Mouse (Mus musculus) small intestine, adult 2 months (tissue): ENCODE data around the gene Mfsd12. TPM values are rescaled to one million over a fixed set of nuclear protein-coding genes. Genes with fewer than 3 reads are reported as not detected.

Experiments
- H3K27ac ChIP-seq: fragments of 200-500 bp; 2 replicates; pipeline ENCODE4 v1.5.1; 2012; ENCODE audit warnings: low read depth, low read length, control low read depth, inconsistent platforms; ENCODE audit not compliant: insufficient read depth
- H3K27me3 ChIP-seq: fragments of 200-500 bp; 2 replicates; pipeline ENCODE4 v1.6.1; 2012; ENCODE audit warnings: mild to moderate bottlenecking, moderate library complexity, low read length, inconsistent platforms; ENCODE audit not compliant: control insufficient read depth, insufficient read depth
- H3K36me3 ChIP-seq: fragments of 200-500 bp; 2 replicates; pipeline ENCODE4 v1.6.1; 2012; ENCODE audit warnings: mild to moderate bottlenecking, low read length, control low read depth, inconsistent platforms; ENCODE audit not compliant: control insufficient read depth, insufficient read depth
- H3K4me1 ChIP-seq: fragments of 200-500 bp; 2 replicates; pipeline ENCODE4 v1.6.1; 2012; ENCODE audit warnings: low read length, inconsistent platforms, mixed read lengths; ENCODE audit not compliant: control insufficient read depth, insufficient read depth, insufficient read length
- H3K4me3 ChIP-seq: fragments of 200-500 bp; 2 replicates; pipeline ENCODE4 v1.5.1; 2012; ENCODE audit warnings: low read depth, mild to moderate bottlenecking, control low read depth, inconsistent platforms, low read length, moderate library complexity
- CTCF ChIP-seq: fragments of 200-500 bp; IDR thresholded peaks from 2 replicates; pipeline ENCODE4 v1.5.1; 2012; ENCODE audit warnings: low read depth, mild to moderate bottlenecking, control low read depth, inconsistent platforms, low read length, moderate library complexity, mixed read lengths; ENCODE audit not compliant: insufficient replicate concordance, insufficient read length; ENCODE audit errors: extremely low read depth
- POLR2A ChIP-seq: fragments of 200-500 bp; IDR thresholded peaks from 2 replicates; pipeline ENCODE4 v1.6.1; 2012; ENCODE audit warnings: low read depth, mild to moderate bottlenecking, control low read depth, inconsistent platforms, low read length, moderate library complexity
- WGBS: fragments of 180-500 bp; shearing (Covaris S2); methylation state at CpG from one replicate; pipeline ENCODE4 v1.1.7; 2018; 5-methylcytosine and 5-hydroxymethylcytosine counted together
- polyA plus RNA-seq: library from polyadenylated mRNA; depleted of rRNA; stranded (reverse); fragments of >200 nt; gene quantifications from 2 replicates; pipeline ENCODE4 v1.2.3, GENCODE M21; 2012

The Mfsd12 gene
- polyA plus RNA-seq, 1 experiment, result 22.7 TPM

DNA sequence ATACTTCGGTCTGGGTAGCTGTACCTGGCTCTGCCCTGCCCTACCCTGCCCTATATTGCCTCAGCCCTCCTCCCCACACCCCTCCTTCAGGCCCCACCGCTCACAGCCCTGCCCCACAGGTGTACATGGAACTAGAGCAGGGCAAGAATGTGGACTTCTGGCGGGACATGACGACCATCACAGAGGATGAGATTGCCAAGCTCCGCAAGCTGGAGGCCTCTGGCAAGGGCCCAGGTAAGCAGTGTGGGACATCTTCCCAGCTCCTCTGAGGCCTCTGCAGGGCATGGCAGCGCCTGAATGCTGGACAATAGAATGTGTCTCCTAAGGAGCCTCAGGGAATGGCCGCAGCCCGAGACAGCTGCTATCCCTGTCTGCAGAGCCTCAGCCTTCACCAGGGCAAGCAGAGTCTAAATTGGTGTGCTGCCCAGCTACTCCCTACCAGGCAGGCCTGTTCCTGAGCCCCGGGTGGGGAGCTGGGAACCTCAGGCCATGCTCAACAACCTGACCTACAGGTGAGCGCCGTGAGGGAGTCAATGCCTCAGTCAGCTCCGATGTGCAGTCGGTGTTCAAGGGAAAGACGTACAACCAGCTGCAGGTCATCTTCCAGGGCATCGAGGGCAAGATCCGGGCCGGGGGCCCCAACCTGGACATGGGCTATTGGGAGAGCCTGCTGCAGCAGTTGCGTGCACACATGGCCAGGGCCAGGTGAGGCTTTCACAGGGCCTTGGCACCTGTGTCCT lies 33.3 kb upstream of the Mfsd12 start:
- Histone ChIP-seq H3K4me1 (peaks cover 16% of the 10 kb centered on the region), H3K36me3 (peaks cover 49% of the 10 kb centered on the region), H3K27ac (no peak overlapping the region), H3K27me3 (no peaks in the 10 kb centered on the region), H3K4me3 (no peak overlapping the region)
- 91% methylated on average over 18 of the region's 18 CpGs for WGBS
- no peak for TF ChIP-seq CTCF
- no peak for TF ChIP-seq POLR2A

DNA sequence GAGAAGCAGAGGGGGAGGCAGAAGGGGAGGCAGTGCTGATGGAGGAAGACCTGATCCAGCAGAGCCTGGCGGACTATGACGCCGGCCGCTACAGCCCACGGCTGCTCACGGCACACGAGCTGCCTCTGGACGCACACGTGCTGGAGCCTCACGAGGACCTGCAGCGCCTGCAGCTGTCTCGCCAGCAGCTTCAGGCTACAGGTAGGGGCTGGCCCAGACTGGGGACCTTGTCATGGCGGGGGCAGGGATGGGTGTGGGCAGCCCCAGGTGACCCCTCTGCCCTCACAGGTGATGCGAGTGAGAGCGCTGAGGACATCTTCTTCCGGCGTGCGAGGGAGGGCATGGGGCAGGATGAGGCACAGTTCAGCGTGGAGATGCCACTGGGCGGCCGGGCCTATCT lies 32.1 kb upstream of the Mfsd12 start:
- Histone ChIP-seq H3K4me3 (no peak overlapping the region), H3K27me3 (no peaks in the 10 kb centered on the region), H3K36me3 (peaks cover 49% of the 10 kb centered on the region), H3K27ac (no peak overlapping the region), H3K4me1 (peaks cover 8% of the 10 kb centered on the region)
- 94% methylated on average over 21 of the region's 21 CpGs for WGBS
- TF ChIP-seq CTCF (no peak), POLR2A (no peak)

- H3K4me1 ChIP-seq, result peaks cover 10% of the 10 kb centered on the region
- H3K36me3 ChIP-seq, result peaks cover 49% of the 10 kb centered on the region
- no peak overlapping the region for H3K4me3 ChIP-seq
- no peak overlapping the region for H3K27ac ChIP-seq
- H3K27me3 ChIP-seq, result no peaks in the 10 kb centered on the region
- no peak for TF ChIP-seq POLR2A
- no peak for TF ChIP-seq CTCF
- WGBS, result 91% methylated on average over 18 of the region's 18 CpGs
Measured at GRCm38 (mm10) chr10:81325781-81326180, 31.5 kb upstream of the Mfsd12 start.

DNA sequence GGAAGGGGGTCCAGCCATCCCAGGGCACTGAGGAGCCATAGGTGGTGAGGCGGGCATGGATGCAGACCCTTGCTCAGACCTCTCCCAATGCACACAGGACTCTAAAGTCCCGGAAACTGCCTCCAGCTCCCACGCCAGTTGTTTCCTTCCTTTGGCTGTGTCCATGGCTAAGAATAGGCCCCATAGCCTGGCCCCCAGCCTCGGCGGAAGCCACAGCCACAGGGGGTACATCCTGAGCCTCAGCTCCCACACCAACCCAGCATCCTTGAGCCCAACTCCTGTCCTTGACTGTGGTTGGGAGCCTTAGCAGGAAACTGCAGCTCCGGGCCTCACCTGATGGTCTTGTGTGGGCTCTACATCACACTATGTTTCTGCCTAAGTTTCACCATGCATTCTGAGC lies 30.4 kb upstream of the Mfsd12 start:
- no peak overlapping the region for H3K4me3 ChIP-seq
- TF ChIP-seq POLR2A, result no peak
- TF ChIP-seq CTCF, result no peak
- peaks cover 49% of the 10 kb centered on the region for H3K36me3 ChIP-seq
- H3K27ac ChIP-seq, result no peak overlapping the region
- 75% methylated on average over 6 of the region's 6 CpGs for WGBS
- peaks cover 12% of the 10 kb centered on the region for H3K4me1 ChIP-seq
- no peaks in the 10 kb centered on the region for H3K27me3 ChIP-seq

- peaks cover 42% of the 10 kb centered on the region for H3K36me3 ChIP-seq
- peaks cover 12% of the 10 kb centered on the region for H3K4me1 ChIP-seq
- H3K27me3 ChIP-seq, result peaks cover 9% of the 10 kb centered on the region
- H3K4me3 ChIP-seq, result no peak overlapping the region
- no peak for TF ChIP-seq CTCF
- TF ChIP-seq POLR2A, result no peak
- 41% methylated on average over 2 of the region's 2 CpGs for WGBS
- no peak overlapping the region for H3K27ac ChIP-seq
Measured at GRCm38 (mm10) chr10:81327959-81328358, 29.3 kb upstream of the Mfsd12 start.

- Histone ChIP-seq H3K27ac (peak within 1 kb of the TSS; percentile 62), H3K4me1 (peaks cover 12% of the 10 kb centered on the region), H3K36me3 (peaks cover 39% of the 10 kb centered on the region), H3K4me3 (peak within 1 kb of the TSS; percentile 16), H3K27me3 (peaks cover 11% of the 10 kb centered on the region)
- TF ChIP-seq CTCF (no peak), POLR2A (no peak)
- WGBS, result 15% methylated on average over 10 of the region's 10 CpGs
Measured at GRCm38 (mm10) chr10:81328386-81328785, 28.9 kb upstream of the Mfsd12 start, which contains the start of gene Tbxa2r. TSS of gene Tbxa2r (plus strand) at chr10:81328731.

DNA sequence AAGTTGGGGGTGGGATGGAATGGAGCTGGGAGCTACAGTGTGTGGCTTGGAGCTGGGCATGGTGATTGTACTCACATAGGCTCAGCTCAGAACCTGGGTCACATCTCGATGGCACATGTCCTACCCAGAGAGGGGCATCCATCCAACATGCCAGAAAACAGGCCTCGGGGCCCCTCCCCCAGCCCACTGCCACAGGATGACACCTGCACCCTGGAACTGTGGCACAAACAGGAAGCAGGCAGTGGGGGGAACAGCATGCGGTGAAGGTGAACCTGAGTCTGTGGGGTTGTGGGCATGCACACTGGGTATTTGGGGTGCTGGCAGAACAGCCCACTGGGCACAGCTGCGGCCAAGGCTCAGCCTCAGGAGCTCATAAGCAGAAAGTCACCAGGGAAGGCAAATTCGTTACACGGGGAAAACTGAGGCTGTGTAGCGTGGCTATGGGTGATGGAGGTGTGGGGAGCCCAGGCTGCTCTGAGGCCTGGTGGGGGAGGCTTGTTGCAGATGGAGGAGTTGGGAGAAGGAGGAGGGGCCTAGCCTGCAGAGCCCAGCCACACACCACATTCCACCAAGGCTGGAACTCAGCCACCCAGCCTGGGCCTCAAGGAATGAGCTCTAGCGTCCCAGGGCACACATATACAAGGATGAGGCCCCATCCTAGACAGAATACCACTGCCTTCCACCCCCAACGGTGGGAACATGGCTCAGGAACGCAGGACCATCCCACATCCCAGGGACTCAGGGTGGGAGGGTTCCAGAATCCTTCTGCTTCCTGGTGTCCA lies 27.9 kb upstream of the Mfsd12 start:
- Histone ChIP-seq H3K4me3 (peak overlapping the region; percentile 16), H3K27me3 (peaks cover 11% of the 10 kb centered on the region), H3K27ac (peak overlapping the region; percentile 62), H3K36me3 (peaks cover 29% of the 10 kb centered on the region), H3K4me1 (peaks cover 12% of the 10 kb centered on the region)
- TF ChIP-seq CTCF (no peak), POLR2A (no peak)
- 68% methylated on average over 10 of the region's 10 CpGs for WGBS
